Mouse (Mus musculus): Measurements from ENCODE around the gene Abcg5. TPM values are rescaled to one million over a fixed set of nuclear protein-coding genes. Genes with fewer than 3 reads are reported as not detected.
A peak's percentile ranks its signal among the peaks of the same experiment; 100 is the strongest.

Gene Abcg5
- total RNA-seq, 1 experiment from 2014 or later: not detected

DNA sequence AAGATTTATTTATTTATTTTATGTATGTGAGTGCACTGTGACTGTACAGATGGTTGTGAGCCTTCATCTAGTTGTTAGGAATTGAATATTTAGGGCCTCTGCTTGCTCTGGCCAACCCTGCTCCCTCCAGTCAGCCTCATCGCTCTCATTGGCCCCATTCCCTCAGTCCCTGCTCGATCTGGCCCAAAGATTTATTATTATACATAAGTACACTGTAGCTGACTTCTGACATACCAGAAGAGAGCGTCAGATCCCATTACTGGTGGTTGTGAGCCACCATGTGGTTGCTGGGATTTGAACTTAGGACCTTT lies 25.4 kb downstream of the Abcg5 start:
- no peak for ATAC-seq (replicated peaks in 1 of 2; ENCODE audit: insufficient read depth in 1 of 2, low FRiP score in 2 of 2, low TSS enrichment in 1 of 2, low read depth in 1 of 2, poor library complexity in 2 of 2, severe bottlenecking in 2 of 2)

DNA sequence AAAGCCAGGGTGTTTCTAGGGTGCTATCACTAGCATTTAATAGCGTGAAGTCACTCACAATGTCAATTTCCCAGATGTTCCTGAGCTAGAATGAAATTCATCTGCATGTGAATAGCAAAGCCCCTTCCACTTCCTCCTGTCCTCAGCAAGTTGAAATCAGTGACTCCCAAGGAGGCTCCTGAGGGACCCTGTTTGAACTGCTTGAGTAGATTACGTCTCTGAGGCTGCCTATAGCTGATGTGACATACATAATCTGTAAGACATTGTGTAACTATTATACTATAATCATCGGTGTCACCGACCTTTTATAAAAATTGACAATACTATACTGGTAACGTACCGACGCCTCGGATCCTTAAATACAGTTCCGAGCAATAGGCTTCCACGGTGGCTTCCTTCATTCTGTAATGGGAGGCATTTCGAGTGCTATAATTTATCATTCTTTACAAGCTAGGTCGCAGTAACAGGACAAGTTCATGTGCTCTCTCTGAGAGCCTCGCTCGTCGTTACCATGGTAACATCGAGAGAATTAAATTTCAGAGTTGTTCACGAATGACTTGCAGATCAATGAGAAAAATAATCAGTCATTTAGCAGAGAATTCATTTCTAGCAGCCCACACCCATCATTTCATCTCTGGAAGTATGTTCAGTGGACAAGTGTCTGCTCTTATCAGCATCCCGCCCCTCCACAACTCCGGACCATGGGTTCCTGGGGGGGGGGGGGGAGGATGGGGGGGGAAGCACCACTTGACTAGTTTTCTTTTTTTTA lies 26.0 kb downstream of the Abcg5 start:
- no peak for ATAC-seq (replicated peaks in 1 of 2; ENCODE audit: insufficient read depth in 1 of 2, low FRiP score in 2 of 2, low TSS enrichment in 1 of 2, low read depth in 1 of 2, poor library complexity in 2 of 2, severe bottlenecking in 2 of 2)

DNA sequence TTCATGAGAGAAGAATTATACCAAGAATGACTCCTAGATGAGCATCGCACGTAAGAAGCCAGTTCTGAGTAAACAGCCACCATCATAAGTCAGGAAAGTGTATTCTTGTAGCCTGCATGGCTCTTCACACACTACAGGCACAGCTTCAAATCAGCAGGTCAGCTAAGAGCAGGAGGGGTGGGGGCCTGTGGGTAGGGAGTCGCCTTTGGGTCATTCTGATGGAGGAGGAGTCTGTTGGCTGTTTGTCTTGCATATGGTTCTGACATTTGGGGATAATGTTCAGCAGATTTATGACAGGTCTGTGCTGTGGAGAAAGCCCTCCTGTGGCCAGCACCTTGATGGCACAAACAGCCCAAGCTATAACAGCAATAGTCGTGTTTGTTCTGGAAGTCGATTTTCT lies 26.6 kb downstream of the Abcg5 start:
- ATAC-seq (replicated peaks in 1 of 2; ENCODE audit: insufficient read depth in 1 of 2, low FRiP score in 2 of 2, low TSS enrichment in 1 of 2, low read depth in 1 of 2, poor library complexity in 2 of 2, severe bottlenecking in 2 of 2): no peak

DNA sequence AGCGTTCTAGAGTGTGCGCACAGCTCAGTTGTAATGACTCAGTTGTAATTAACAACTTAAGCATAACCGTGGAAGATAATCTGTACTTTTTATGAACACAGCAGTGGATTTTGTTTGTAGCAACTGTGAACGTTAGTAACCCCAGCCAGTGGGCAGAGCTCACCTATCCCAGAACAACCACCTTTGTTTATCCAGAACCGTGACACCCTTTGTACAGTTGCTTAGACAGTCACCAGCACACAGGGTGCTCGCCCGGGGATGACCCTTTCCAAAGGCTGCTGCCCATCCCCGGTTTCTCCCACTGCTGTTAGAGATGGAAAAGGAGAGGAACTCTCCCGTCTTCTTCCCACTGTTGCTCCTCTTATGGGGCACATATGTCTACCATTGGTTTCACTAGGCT lies 29.3 kb downstream of the Abcg5 start:
- no peak for ATAC-seq (replicated peaks in 1 of 2; ENCODE audit: insufficient read depth in 1 of 2, low FRiP score in 2 of 2, low TSS enrichment in 1 of 2, low read depth in 1 of 2, poor library complexity in 2 of 2, severe bottlenecking in 2 of 2)

DNA sequence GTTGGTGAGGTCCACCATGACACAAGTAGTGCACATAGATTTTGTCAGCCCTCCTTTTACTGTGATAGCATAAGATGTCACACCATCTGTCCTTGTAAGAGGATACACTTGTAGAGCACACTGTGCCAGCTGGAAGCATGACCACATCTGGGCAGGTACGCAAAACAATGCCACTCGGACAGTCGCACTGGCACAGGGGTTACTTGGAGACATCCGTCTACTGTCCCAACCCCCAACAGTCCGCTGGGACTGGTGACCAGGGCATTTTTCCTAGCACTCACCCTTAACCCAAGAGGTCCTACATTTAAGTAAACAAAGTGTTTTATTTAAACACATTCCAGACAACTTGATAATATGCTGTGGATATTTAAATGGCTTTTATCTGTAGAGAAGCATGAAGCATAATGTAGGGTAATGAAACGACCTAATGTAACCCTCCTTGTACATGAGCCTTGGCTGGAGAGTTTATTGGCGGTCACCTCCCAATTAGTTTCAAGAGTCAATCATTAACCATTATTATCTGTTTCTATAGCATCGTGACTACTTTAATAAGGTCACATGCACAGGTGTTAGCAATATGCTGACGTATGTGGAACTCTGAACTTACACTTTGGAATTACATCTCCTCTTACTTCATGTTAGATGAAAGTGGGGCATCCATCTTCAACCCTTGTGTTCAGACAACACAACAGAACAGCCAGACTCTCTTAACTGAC lies 32.4 kb downstream of the Abcg5 start:
- ATAC-seq (replicated peaks in 1 of 2; ENCODE audit: insufficient read depth in 1 of 2, low FRiP score in 2 of 2, low TSS enrichment in 1 of 2, low read depth in 1 of 2, poor library complexity in 2 of 2, severe bottlenecking in 2 of 2): no peak

- ATAC-seq (replicated peaks in 1 of 2; ENCODE audit: insufficient read depth in 1 of 2, low FRiP score in 2 of 2, low TSS enrichment in 1 of 2, low read depth in 1 of 2, poor library complexity in 2 of 2, severe bottlenecking in 2 of 2): peak; percentile 65 to 80; a peak in 2 of 4 replicates
Observed at GRCm38 (mm10) chr17:84647630-84648029, 35.2 kb downstream of the Abcg5 start.

DNA sequence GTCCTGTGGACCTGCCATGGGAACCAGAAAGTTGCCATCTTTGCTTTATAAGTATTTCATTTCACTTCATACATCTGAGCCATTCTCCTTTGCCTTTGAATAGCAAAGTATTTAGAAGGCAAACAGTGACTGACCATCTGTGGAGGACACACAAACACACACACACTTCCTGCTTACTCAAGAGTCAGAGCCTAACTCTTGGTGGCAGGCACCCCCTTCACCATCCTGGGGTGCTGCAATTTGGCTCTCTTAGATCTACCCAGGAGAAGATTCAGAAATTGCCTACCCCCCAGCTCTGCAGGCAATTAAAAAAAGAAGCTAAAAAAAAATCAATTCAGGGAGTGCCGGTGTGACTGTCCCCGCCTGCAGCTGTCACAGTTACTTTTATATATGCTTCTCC lies 36.3 kb downstream of the Abcg5 start:
- no peak; a peak in 1 of 4 replicates for ATAC-seq (replicated peaks in 1 of 2; ENCODE audit: insufficient read depth in 1 of 2, low FRiP score in 2 of 2, low TSS enrichment in 1 of 2, low read depth in 1 of 2, poor library complexity in 2 of 2, severe bottlenecking in 2 of 2)

DNA sequence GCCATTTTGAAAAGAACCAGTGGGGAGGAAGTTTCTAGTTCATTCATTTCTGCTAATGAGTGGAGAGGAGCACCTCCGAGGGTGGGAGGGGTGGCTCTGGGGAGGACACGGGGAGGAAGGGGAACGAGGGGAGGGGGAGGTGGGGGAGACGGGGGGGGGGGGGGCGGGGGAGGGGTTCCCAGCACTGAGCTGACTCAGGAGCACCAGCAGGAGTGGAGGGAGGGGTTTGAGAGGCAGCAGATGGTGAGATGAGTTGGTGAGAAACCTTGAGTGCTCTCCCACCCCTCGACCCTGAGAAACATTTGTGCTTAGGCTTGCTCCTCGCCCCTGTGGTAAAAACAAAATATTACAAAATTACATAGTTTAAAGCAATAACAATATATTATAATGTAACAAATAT lies 36.9 kb downstream of the Abcg5 start:
- ATAC-seq (replicated peaks in 1 of 2; ENCODE audit: insufficient read depth in 1 of 2, low FRiP score in 2 of 2, low TSS enrichment in 1 of 2, low read depth in 1 of 2, poor library complexity in 2 of 2, severe bottlenecking in 2 of 2): no peak

DNA sequence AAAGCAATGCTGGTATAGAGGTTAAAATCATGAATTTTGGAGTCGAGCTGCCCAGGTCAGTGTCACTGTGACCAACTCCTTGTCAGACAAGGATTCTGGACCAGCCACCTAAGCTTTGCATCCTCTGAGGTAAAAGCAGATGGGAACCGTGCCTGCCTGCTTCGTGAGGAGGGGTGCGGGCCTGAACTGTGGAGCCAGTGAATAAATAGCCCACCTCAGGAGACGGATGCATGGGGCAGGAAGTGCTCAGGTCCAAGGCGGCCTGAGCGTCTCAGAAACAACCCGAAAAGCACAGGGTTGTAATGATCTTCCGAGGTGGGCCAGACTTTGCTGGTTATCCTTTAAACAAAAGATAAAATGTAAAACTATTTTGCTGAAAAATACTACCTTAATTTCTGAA lies 37.7 kb downstream of the Abcg5 start:
- no peak for ATAC-seq (replicated peaks in 1 of 2; ENCODE audit: insufficient read depth in 1 of 2, low FRiP score in 2 of 2, low TSS enrichment in 1 of 2, low read depth in 1 of 2, poor library complexity in 2 of 2, severe bottlenecking in 2 of 2)

- ATAC-seq (replicated peaks in 1 of 2; ENCODE audit: insufficient read depth in 1 of 2, low FRiP score in 2 of 2, low TSS enrichment in 1 of 2, low read depth in 1 of 2, poor library complexity in 2 of 2, severe bottlenecking in 2 of 2): no peak
Observed at GRCm38 (mm10) chr17:84644292-84645050, 38.3 kb downstream of the Abcg5 start.

- no peak for ATAC-seq (replicated peaks in 1 of 2; ENCODE audit: insufficient read depth in 1 of 2, low FRiP score in 2 of 2, low TSS enrichment in 1 of 2, low read depth in 1 of 2, poor library complexity in 2 of 2, severe bottlenecking in 2 of 2)
Observed at GRCm38 (mm10) chr17:84642324-84642723, 40.5 kb downstream of the Abcg5 start.

GRCm38 (mm10) chr17:84641893-84642292 lies 40.9 kb downstream of the Abcg5 start:
- ATAC-seq (replicated peaks in 1 of 2; ENCODE audit: insufficient read depth in 1 of 2, low FRiP score in 2 of 2, low TSS enrichment in 1 of 2, low read depth in 1 of 2, poor library complexity in 2 of 2, severe bottlenecking in 2 of 2): no peak; a peak in 1 of 4 replicates

DNA sequence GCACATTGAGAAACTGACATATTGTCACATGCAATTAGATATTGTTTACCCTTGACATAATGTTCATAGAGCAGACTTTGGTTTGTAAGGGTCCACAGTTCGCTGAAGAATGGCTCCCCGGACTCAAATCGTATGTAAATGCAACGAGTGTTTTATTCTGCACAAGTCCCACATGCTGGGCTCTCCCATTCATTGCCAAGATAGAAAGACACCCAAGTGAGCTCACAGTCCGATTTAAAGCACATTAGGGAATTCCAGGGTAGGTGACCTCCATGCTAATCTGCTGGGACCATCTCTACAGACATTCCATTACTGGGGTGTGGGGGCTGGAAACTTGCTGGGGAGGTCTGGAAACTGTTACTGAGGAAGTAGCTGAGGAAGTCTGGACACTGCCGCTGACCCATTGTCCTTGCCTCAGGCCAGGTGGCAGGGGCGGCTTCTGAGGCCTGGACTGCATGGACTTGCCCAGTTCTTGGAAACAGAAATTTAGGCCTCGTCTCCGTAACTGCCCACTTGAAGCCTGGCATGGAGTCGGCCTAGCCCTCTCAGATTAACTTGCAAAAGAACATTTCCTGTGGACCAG lies 42.9 kb downstream of the Abcg5 start:
- no peak for ATAC-seq (replicated peaks in 1 of 2; ENCODE audit: insufficient read depth in 1 of 2, low FRiP score in 2 of 2, low TSS enrichment in 1 of 2, low read depth in 1 of 2, poor library complexity in 2 of 2, severe bottlenecking in 2 of 2)

GRCm38 (mm10) chr17:84637971-84638370 lies 44.8 kb downstream of the Abcg5 start:
- no peak for ATAC-seq (replicated peaks in 1 of 2; ENCODE audit: insufficient read depth in 1 of 2, low FRiP score in 2 of 2, low TSS enrichment in 1 of 2, low read depth in 1 of 2, poor library complexity in 2 of 2, severe bottlenecking in 2 of 2)

- ATAC-seq (replicated peaks in 1 of 2; ENCODE audit: insufficient read depth in 1 of 2, low FRiP score in 2 of 2, low TSS enrichment in 1 of 2, low read depth in 1 of 2, poor library complexity in 2 of 2, severe bottlenecking in 2 of 2): no peak
Observed at GRCm38 (mm10) chr17:84636328-84636727, 46.5 kb downstream of the Abcg5 start.

GRCm38 (mm10) chr17:84633443-84633842 lies 49.4 kb downstream of the Abcg5 start:
- ATAC-seq (replicated peaks in 1 of 2; ENCODE audit: insufficient read depth in 1 of 2, low FRiP score in 2 of 2, low TSS enrichment in 1 of 2, low read depth in 1 of 2, poor library complexity in 2 of 2, severe bottlenecking in 2 of 2): peak; percentile 55 to 86

- ATAC-seq (replicated peaks in 1 of 2; ENCODE audit: insufficient read depth in 1 of 2, low FRiP score in 2 of 2, low TSS enrichment in 1 of 2, low read depth in 1 of 2, poor library complexity in 2 of 2, severe bottlenecking in 2 of 2): no peak
Observed at GRCm38 (mm10) chr17:84631836-84632235, 51.0 kb downstream of the Abcg5 start.

GRCm38 (mm10) chr17:84628611-84629010 lies 54.2 kb downstream of the Abcg5 start:
- ATAC-seq (replicated peaks in 1 of 2; ENCODE audit: insufficient read depth in 1 of 2, low FRiP score in 2 of 2, low TSS enrichment in 1 of 2, low read depth in 1 of 2, poor library complexity in 2 of 2, severe bottlenecking in 2 of 2): no peak
